Mouse (Mus musculus) megakaryocyte, embryonic 14.5 days (primary cell): ENCODE measurements around the gene Crybg1. TPM values are rescaled to one million over a fixed set of nuclear protein-coding genes. Genes with fewer than 3 reads are reported as not detected.

Experiments used
- H3K27me3 ChIP-seq: replicated peaks from 2 replicates; pipeline ENCODE3; 2012; ENCODE audit warnings: inconsistent platforms
- H3K36me3 ChIP-seq: replicated peaks from 2 replicates; pipeline ENCODE3; 2012; ENCODE audit warnings: low read length, inconsistent platforms, mixed read lengths
- H3K4me1 ChIP-seq: 2 replicates; pipeline ENCODE4 v1.6.1; 2012; ENCODE audit warnings: inconsistent platforms
- H3K4me3 ChIP-seq: replicated peaks from 2 replicates; pipeline ENCODE3; 2012; ENCODE audit warnings: moderate library complexity, mild to moderate bottlenecking, inconsistent platforms
- H3K9me3 ChIP-seq: 2 replicates; pipeline ENCODE4 v1.6.1; 2012; ENCODE audit warnings: inconsistent platforms
- FLI1 ChIP-seq: IDR thresholded peaks from 2 replicates; pipeline ENCODE4 v1.6.1; 2012; ENCODE audit warnings: low read length, inconsistent platforms, mixed read lengths
- GATA1 ChIP-seq: IDR thresholded peaks from 3 replicates; pipeline ENCODE4 v1.6.1; 2012; ENCODE audit warnings: mixed read lengths, low read length, inconsistent platforms, borderline replicate concordance
- polyA plus RNA-seq: library from polyadenylated mRNA; stranded (reverse); fragments of >175 nt; gene quantifications from 2 replicates; pipeline ENCODE4 v1.2.3, GENCODE M21; 2012; ENCODE audit warnings: low replicate concordance; ENCODE audit not compliant: insufficient read depth

Gene Crybg1
- polyA plus RNA-seq, 1 experiment, result 0.25 TPM

- TF ChIP-seq GATA1, result no peak
- no peak for TF ChIP-seq FLI1
- no peaks in the 10 kb centered on the region for H3K36me3 ChIP-seq
- H3K9me3 ChIP-seq, result no peaks in the 10 kb centered on the region; the same call in 1 of the 2 replicates
- H3K4me3 ChIP-seq, result peak overlapping the region; percentile 75
- H3K4me1 ChIP-seq, result peaks cover 27% of the 10 kb centered on the region
- peaks cover 96% of the 10 kb centered on the region for H3K27me3 ChIP-seq
Measured at GRCm38 (mm10) chr10:44002004-44002940, 146.4 kb downstream of the Crybg1 start.

GRCm38 (mm10) chr10:44000156-44000865 is 148.3 kb downstream of the Crybg1 start:
- H3K4me3 ChIP-seq, result no peak overlapping the region
- peaks cover 80% of the 10 kb centered on the region for H3K27me3 ChIP-seq
- TF ChIP-seq GATA1, result no peak
- no peak for TF ChIP-seq FLI1
- peaks cover 30% of the 10 kb centered on the region for H3K4me1 ChIP-seq
- no peaks in the 10 kb centered on the region for H3K9me3 ChIP-seq
- H3K36me3 ChIP-seq, result no peaks in the 10 kb centered on the region

GRCm38 (mm10) chr10:43998503-43999082 is 150.1 kb downstream of the Crybg1 start:
- H3K27me3 ChIP-seq, result peaks cover 69% of the 10 kb centered on the region
- TF ChIP-seq FLI1 (no peak), GATA1 (no peak)
- H3K4me1 ChIP-seq, result peaks cover 20% of the 10 kb centered on the region
- H3K4me3 ChIP-seq, result no peak overlapping the region
- H3K36me3 ChIP-seq, result no peaks in the 10 kb centered on the region
- H3K9me3 ChIP-seq, result no peaks in the 10 kb centered on the region

- peaks cover 68% of the 10 kb centered on the region for H3K27me3 ChIP-seq
Measured at GRCm38 (mm10) chr10:43998023-43998422, 150.6 kb downstream of the Crybg1 start.

GRCm38 (mm10) chr10:43997276-43997675 is 151.4 kb downstream of the Crybg1 start:
- Histone ChIP-seq H3K27me3 (peaks cover 64% of the 10 kb centered on the region), H3K4me1 (peaks cover 9% of the 10 kb centered on the region), H3K36me3 (no peaks in the 10 kb centered on the region), H3K4me3 (no peak overlapping the region), H3K9me3 (no peaks in the 10 kb centered on the region)
- TF ChIP-seq GATA1 (no peak), FLI1 (no peak)

More at GRCm38 (mm10) chr10:43998023-43998422, 150.6 kb downstream of the Crybg1 start:
- TF ChIP-seq GATA1, result no peak
- TF ChIP-seq FLI1, result no peak
- H3K4me3 ChIP-seq, result no peak overlapping the region
- no peaks in the 10 kb centered on the region for H3K9me3 ChIP-seq
- H3K4me1 ChIP-seq, result peaks cover 14% of the 10 kb centered on the region
- no peaks in the 10 kb centered on the region for H3K36me3 ChIP-seq

GRCm38 (mm10) chr10:43995858-43996650 is 152.6 kb downstream of the Crybg1 start:
- H3K4me1 ChIP-seq, result peaks cover 12% of the 10 kb centered on the region
- no peak for TF ChIP-seq FLI1
- TF ChIP-seq GATA1, result no peak

GRCm38 (mm10) chr10:43993198-43993597 is 155.5 kb downstream of the Crybg1 start:
- TF ChIP-seq GATA1 (no peak), FLI1 (no peak)
- Histone ChIP-seq H3K27me3 (peaks cover 29% of the 10 kb centered on the region), H3K9me3 (peaks cover 4% of the 10 kb centered on the region; the same call in 1 of the 2 replicates), H3K4me1 (peaks cover 12% of the 10 kb centered on the region), H3K4me3 (no peak overlapping the region), H3K36me3 (no peaks in the 10 kb centered on the region)

More at GRCm38 (mm10) chr10:43995858-43996650, 152.6 kb downstream of the Crybg1 start:
- no peaks in the 10 kb centered on the region for H3K36me3 ChIP-seq
- H3K9me3 ChIP-seq, result peaks cover 4% of the 10 kb centered on the region; the same call in 1 of the 2 replicates
- H3K27me3 ChIP-seq, result peaks cover 56% of the 10 kb centered on the region
- H3K4me3 ChIP-seq, result no peak overlapping the region

- TF ChIP-seq FLI1, result no peak
- TF ChIP-seq GATA1, result no peak
- Histone ChIP-seq H3K27me3 (peaks cover 23% of the 10 kb centered on the region), H3K9me3 (peaks cover 4% of the 10 kb centered on the region; the same call in 1 of the 2 replicates), H3K4me1 (peaks cover 12% of the 10 kb centered on the region), H3K36me3 (no peaks in the 10 kb centered on the region), H3K4me3 (no peak overlapping the region)
Measured at GRCm38 (mm10) chr10:43992506-43992905, 156.1 kb downstream of the Crybg1 start.

- Histone ChIP-seq H3K4me1 (peaks cover 9% of the 10 kb centered on the region), H3K27me3 (peaks cover 19% of the 10 kb centered on the region), H3K4me3 (no peak overlapping the region), H3K36me3 (no peaks in the 10 kb centered on the region), H3K9me3 (peaks cover 4% of the 10 kb centered on the region; the same call in 1 of the 2 replicates)
- no peak for TF ChIP-seq FLI1
- no peak for TF ChIP-seq GATA1
Measured at GRCm38 (mm10) chr10:43991268-43991667, 157.4 kb downstream of the Crybg1 start.
